Mouse (Mus musculus) olfactory bulb, adult 2 months (tissue): Measurements from ENCODE around the gene Tmem211.

Experiments used
- CTCF ChIP-seq: fragments of 200-500 bp; IDR thresholded peaks from 2 replicates; pipeline ENCODE4 v1.5.1; 2012; ENCODE audit warnings: low read depth, mild to moderate bottlenecking, low read length, moderate library complexity; ENCODE audit not compliant: insufficient read depth
- POLR2A ChIP-seq: fragments of 200-500 bp; IDR thresholded peaks from 2 replicates; pipeline ENCODE4 v1.6.1; 2012; ENCODE audit warnings: mild to moderate bottlenecking, low read depth, low read length, moderate library complexity; ENCODE audit not compliant: insufficient read depth

DNA sequence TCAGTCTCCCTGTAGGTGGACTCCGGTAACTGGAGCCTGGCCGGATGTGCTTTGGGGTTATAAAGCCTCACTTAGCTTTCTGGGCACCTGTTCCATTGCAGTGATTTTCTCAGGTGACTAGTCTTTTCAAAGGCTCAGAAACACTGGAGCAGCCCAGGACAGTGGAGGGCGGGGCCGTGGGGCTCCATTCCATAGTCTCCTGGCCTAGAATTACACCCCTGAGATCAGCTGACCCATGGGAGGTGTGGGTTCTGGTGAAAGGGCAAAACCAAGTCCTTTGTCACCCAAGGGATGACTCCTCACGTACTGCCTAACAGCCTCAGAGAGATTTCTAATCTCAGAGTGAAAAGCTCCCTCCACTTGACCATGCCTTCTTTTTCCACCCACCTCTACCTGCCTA is 3.5 kb downstream of the Tmem211 start:
- TF ChIP-seq POLR2A: no peak
- no peak for TF ChIP-seq CTCF
